31 mouse cellular contexts compared by ENCODE assay signal in the genomic region with DNA sequence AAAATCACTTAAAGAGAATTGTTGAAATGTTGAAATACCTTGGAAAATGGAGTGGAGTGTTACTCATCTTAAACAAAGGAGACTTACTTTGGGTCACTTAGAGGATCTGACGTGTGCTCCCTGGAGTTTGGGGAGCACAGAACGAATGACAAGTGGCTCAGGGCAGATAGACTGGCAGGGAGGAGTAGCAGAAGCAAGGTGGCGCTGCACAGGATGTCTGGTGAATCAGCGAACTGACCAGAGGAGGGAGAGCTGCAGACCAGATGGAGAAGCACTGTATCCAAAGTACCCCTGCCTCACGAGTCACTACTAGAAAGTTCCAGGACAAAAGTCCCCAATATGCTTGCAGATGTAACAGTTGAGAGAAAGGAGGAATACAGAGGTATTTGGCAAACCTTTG. TPM values are rescaled to one million over a fixed set of nuclear protein-coding genes. Genes with fewer than 3 reads are reported as not detected.
DNase-seq lines count a peak whose midpoint lies in the region; ATAC-seq and TF ChIP-seq lines count a peak whose summit lies in the region.
"Had no signal": no experiment of that assay in that cellular context is flagged by ENCODE, and none has a peak within 500 bp of the region (broad histone marks: within the 10 kb centered on the region; RNA-seq: fewer than 3 reads in every experiment).

No protein-coding gene starts in this region.

- no peak for TF ChIP-seq POLR2A in testis, adult 2 months (IDR thresholded peaks at IDR 0.05; ENCODE audit: control insufficient read depth, low read depth, low read length)

- no peak for ATAC-seq in intestine, postnatal 0 days
- no peak for ATAC-seq in intestine, embryonic 16.5 days
- no peak for ATAC-seq in liver, embryonic 14.5 days (ENCODE audit: insufficient read depth)
- ATAC-seq in liver, embryonic 11.5 days (replicated peaks; ENCODE audit: low FRiP score), result no peak
- ATAC-seq in forebrain, embryonic 13.5 days, result no peak
- ATAC-seq: forebrain, embryonic 16.5 days had no signal

- no peaks in the 10 kb centered on the region for H3K4me1 ChIP-seq in intestine, postnatal 0 days (replicated peaks; ENCODE audit: control insufficient read depth, insufficient read depth, low read length)
- H3K4me1 ChIP-seq in intestine, embryonic 16.5 days (ENCODE audit: control insufficient read depth, insufficient read depth, low read length), result no peaks in the 10 kb centered on the region
- no peaks in the 10 kb centered on the region for H3K4me1 ChIP-seq in liver, embryonic 14.5 days (replicated peaks; ENCODE audit: control insufficient read depth in 2 of 2, insufficient read depth in 2 of 2, low read length in 1 of 2)
- no peaks in the 10 kb centered on the region for H3K4me1 ChIP-seq in liver, embryonic 11.5 days (replicated peaks; ENCODE audit: control insufficient read depth, insufficient read depth, low read length)
- H3K4me1 ChIP-seq in testis, adult 2 months (ENCODE audit: control insufficient read depth, insufficient read depth, low read length), result no peaks in the 10 kb centered on the region
- H3K4me1 ChIP-seq in forebrain, embryonic 13.5 days, result no peaks in the 10 kb centered on the region
- H3K4me1 ChIP-seq: embryonic facial prominence, embryonic 13.5 days; forebrain, embryonic 10.5 days; hindbrain, embryonic 12.5 days; limb, embryonic 12.5 days; liver, embryonic 15.5 days had no signal

- no peak for DNase-seq in liver, embryonic 14.5 days (ENCODE audit: low read depth in 3 of 3, low spot score in 3 of 3)
- DNase-seq in liver, embryonic 11.5 days (ENCODE audit: low spot score), result no peak
- no peak for DNase-seq in testis, postnatal 10 days (ENCODE audit: low spot score)
- DNase-seq: adrenal gland, postnatal 14 days; cerebellum, adult 11-12 months; cerebellum, adult 9-11 months; gastrocnemius, adult 2 months; gastrocnemius, postnatal 36 days; heart, adult 18-20 months; heart, postnatal 36 days; kidney, adult 18-20 months; kidney, postnatal 10 days; lung, postnatal 10 days; midbrain, embryonic 14.5 days; right cerebral cortex, adult 18-20 months; thymus, postnatal 4 days had no signal

- TF ChIP-seq EP300 in liver, embryonic 14.5 days (IDR thresholded peaks at IDR 0.05; ENCODE audit: low read depth), result no peak

- H3K27me3 ChIP-seq in intestine, postnatal 0 days (replicated peaks; ENCODE audit: control insufficient read depth, insufficient read depth, low read length), result no peaks in the 10 kb centered on the region
- no peaks in the 10 kb centered on the region for H3K27me3 ChIP-seq in intestine, embryonic 16.5 days (replicated peaks; ENCODE audit: control insufficient read depth, insufficient read depth, low read length)
- no peaks in the 10 kb centered on the region for H3K27me3 ChIP-seq in liver, embryonic 14.5 days (ENCODE audit: control insufficient read depth, insufficient read depth, low read length)
- H3K27me3 ChIP-seq in liver, embryonic 11.5 days (replicated peaks; ENCODE audit: control insufficient read depth, insufficient read depth, low read length), result no peaks in the 10 kb centered on the region
- H3K27me3 ChIP-seq in testis, adult 2 months (ENCODE audit: control insufficient read depth, insufficient read depth, low read length), result no peaks in the 10 kb centered on the region
- H3K27me3 ChIP-seq in forebrain, embryonic 13.5 days, result peaks cover 7% of the 10 kb centered on the region; the same call in 1 of the 2 replicates
- H3K27me3 ChIP-seq: embryonic facial prominence, embryonic 13.5 days; hindbrain, embryonic 12.5 days; limb, embryonic 12.5 days had no signal

- no peak overlapping the region for H3K4me3 ChIP-seq in intestine, postnatal 0 days (ENCODE audit: low read depth, low read length)
- no peak overlapping the region for H3K4me3 ChIP-seq in intestine, embryonic 16.5 days (ENCODE audit: low read length)
- no peak overlapping the region for H3K4me3 ChIP-seq in liver, embryonic 14.5 days (ENCODE audit: insufficient read depth in 1 of 2, low read depth in 2 of 2, low read length in 2 of 2)
- H3K4me3 ChIP-seq in liver, embryonic 11.5 days (ENCODE audit: low read depth, low read length), result no peak overlapping the region
- H3K4me3 ChIP-seq in testis, adult 2 months (ENCODE audit: control insufficient read depth, low read depth, low read length), result no peak overlapping the region
- no peak overlapping the region for H3K4me3 ChIP-seq in forebrain, embryonic 13.5 days
- H3K4me3 ChIP-seq: embryonic facial prominence, embryonic 13.5 days; forebrain, embryonic 10.5 days; gastrocnemius, adult 2 months; hindbrain, embryonic 12.5 days; left cerebral cortex, adult 2 months; limb, embryonic 12.5 days; liver, embryonic 15.5 days had no signal

- H3K9ac ChIP-seq in intestine, postnatal 0 days (ENCODE audit: low read depth, low read length), result no peak overlapping the region
- no peak overlapping the region for H3K9ac ChIP-seq in intestine, embryonic 16.5 days (ENCODE audit: low read depth, low read length)
- no peak overlapping the region for H3K9ac ChIP-seq in liver, embryonic 14.5 days (replicated peaks)
- H3K9ac ChIP-seq in liver, embryonic 11.5 days (ENCODE audit: low read depth, low read length), result no peak overlapping the region
- H3K9ac ChIP-seq in forebrain, embryonic 13.5 days, result no peak overlapping the region
- H3K9ac ChIP-seq: embryonic facial prominence, embryonic 13.5 days; hindbrain, embryonic 12.5 days; limb, embryonic 12.5 days; liver, embryonic 15.5 days had no signal

- H3K27ac ChIP-seq in intestine, postnatal 0 days (ENCODE audit: low read depth, low read length), result no peak overlapping the region
- no peak overlapping the region for H3K27ac ChIP-seq in intestine, embryonic 16.5 days (ENCODE audit: low read length)
- no peak overlapping the region for H3K27ac ChIP-seq in liver, embryonic 14.5 days
- H3K27ac ChIP-seq in liver, embryonic 11.5 days (ENCODE audit: low read depth, low read length), result no peak overlapping the region
- no peak overlapping the region for H3K27ac ChIP-seq in testis, adult 2 months (ENCODE audit: control insufficient read depth, insufficient read depth, low read depth, low read length)
- H3K27ac ChIP-seq in forebrain, embryonic 13.5 days, result no peak overlapping the region
- H3K27ac ChIP-seq: embryonic facial prominence, embryonic 13.5 days; forebrain, embryonic 10.5 days; gastrocnemius, adult 2 months; hindbrain, embryonic 12.5 days; left cerebral cortex, adult 2 months; limb, embryonic 12.5 days; liver, embryonic 15.5 days; stomach, postnatal 0 days had no signal

- H3K9me3 ChIP-seq in intestine, postnatal 0 days (ENCODE audit: control insufficient read depth), result no peaks in the 10 kb centered on the region
- no peaks in the 10 kb centered on the region for H3K9me3 ChIP-seq in intestine, embryonic 16.5 days (ENCODE audit: control insufficient read depth, low read length)
- H3K9me3 ChIP-seq in liver, embryonic 14.5 days (ENCODE audit: control insufficient read depth, low read length), result no peaks in the 10 kb centered on the region
- H3K9me3 ChIP-seq in liver, embryonic 11.5 days (ENCODE audit: control insufficient read depth, low read length), result no peaks in the 10 kb centered on the region
- no peaks in the 10 kb centered on the region for H3K9me3 ChIP-seq in forebrain, embryonic 13.5 days (replicated peaks)
- H3K9me3 ChIP-seq: forebrain, embryonic 10.5 days; liver, embryonic 15.5 days had no signal

- TF ChIP-seq CTCF in intestine, postnatal 0 days (IDR thresholded peaks at IDR 0.05; ENCODE audit: low read depth), result peak; percentile 48
- TF ChIP-seq CTCF in liver, embryonic 14.5 days (IDR thresholded peaks at IDR 0.05; ENCODE audit: low read depth), result peak; percentile 56
- 0 out of 2 replicates have a peak, but pooled peaks have one; percentile 4 for TF ChIP-seq CTCF in testis, adult 2 months (IDR thresholded peaks at IDR 0.05; ENCODE audit: control insufficient read depth, insufficient read depth, insufficient replicate concordance, low read depth, low read length)

- H3K36me3 ChIP-seq in intestine, postnatal 0 days (ENCODE audit: control insufficient read depth, insufficient read depth), result no peaks in the 10 kb centered on the region
- no peaks in the 10 kb centered on the region for H3K36me3 ChIP-seq in intestine, embryonic 16.5 days (ENCODE audit: control insufficient read depth, insufficient read depth, low read length)
- no peaks in the 10 kb centered on the region for H3K36me3 ChIP-seq in liver, embryonic 14.5 days (replicated peaks; ENCODE audit: control insufficient read depth, insufficient read depth, low read depth)
- H3K36me3 ChIP-seq in liver, embryonic 11.5 days (ENCODE audit: control insufficient read depth, insufficient read depth, low read length), result no peaks in the 10 kb centered on the region
- no peaks in the 10 kb centered on the region for H3K36me3 ChIP-seq in testis, adult 2 months (ENCODE audit: control insufficient read depth, insufficient read depth, low read length)
- H3K36me3 ChIP-seq in forebrain, embryonic 13.5 days (ENCODE audit: poor library complexity, severe bottlenecking), result no peaks in the 10 kb centered on the region
- H3K36me3 ChIP-seq: embryonic facial prominence, embryonic 13.5 days; forebrain, embryonic 10.5 days; hindbrain, embryonic 12.5 days; limb, embryonic 12.5 days; liver, embryonic 15.5 days had no signal

- no peak overlapping the region for H3K4me2 ChIP-seq in intestine, postnatal 0 days (replicated peaks; ENCODE audit: low read depth)
- H3K4me2 ChIP-seq in intestine, embryonic 16.5 days (ENCODE audit: low read depth, low read length), result no peak overlapping the region
- no peak overlapping the region for H3K4me2 ChIP-seq in liver, embryonic 14.5 days (ENCODE audit: low read depth)
- H3K4me2 ChIP-seq in liver, embryonic 11.5 days, result no peak overlapping the region
- no peak overlapping the region for H3K4me2 ChIP-seq in forebrain, embryonic 13.5 days
- H3K4me2 ChIP-seq: embryonic facial prominence, embryonic 13.5 days; heart, embryonic 11.5 days; hindbrain, embryonic 12.5 days; limb, embryonic 12.5 days; liver, embryonic 15.5 days had no signal

- WGBS in intestine, postnatal 0 days, result 27% methylated on average over 5 of the region's 5 CpGs
- WGBS in intestine, embryonic 16.5 days, result 18% methylated on average over 5 of the region's 5 CpGs
- 12% methylated on average over 5 of the region's 5 CpGs for WGBS in liver, embryonic 14.5 days (ENCODE audit: insufficient replicate concordance)
- 22% methylated on average over 5 of the region's 5 CpGs for WGBS in liver, embryonic 11.5 days
- 26% methylated on average over 5 of the region's 5 CpGs for WGBS in forebrain, embryonic 13.5 days

RNA-seq across cellular contexts. Expression of a gene that starts 20.8 kb away (rescaled TPM):
- polyA plus RNA-seq in intestine, postnatal 0 days (2015; fragmentation: Nextera tagmentation; extraction: Ambion mirVana), result 0.21 TPM in 2 replicates
- 0.20 and 0.31 TPM in 2 replicates for polyA plus RNA-seq in intestine, embryonic 16.5 days (2015; fragmentation: Nextera tagmentation; extraction: Ambion mirVana)
- polyA plus RNA-seq in liver, embryonic 14.5 days (2012; rRNA removed), result 0.05 and 0.06 TPM in 2 replicates
- 0.08 TPM in 2 replicates for polyA plus RNA-seq in liver, embryonic 14.5 days (2014; fragmentation: Nextera tagmentation; extraction: Ambion mirVana)
- 0.29 and 0.30 TPM in 2 replicates for polyA plus RNA-seq in liver, embryonic 11.5 days (2014; fragmentation: Nextera tagmentation; extraction: Ambion mirVana)
- 0.06 TPM in 1 of 2 replicates, not detected in the other for polyA plus RNA-seq in testis, adult 2 months (2012; rRNA removed)
- 1.4 and 2.1 TPM in 2 replicates for polyA plus RNA-seq in forebrain, embryonic 13.5 days (2015; fragmentation: Nextera tagmentation; extraction: Ambion mirVana)
- polyA plus RNA-seq: heart, embryonic 16.5 days; limb, embryonic 12.5 days; thymus, postnatal 0 days had no signal

RNA-seq across cellular contexts. Expression of a gene that starts 24.8 kb away (rescaled TPM):
- polyA plus RNA-seq in intestine, postnatal 0 days (2015; fragmentation: Nextera tagmentation; extraction: Ambion mirVana), result 358 and 402 TPM in 2 replicates
- polyA plus RNA-seq in intestine, embryonic 16.5 days (2015; fragmentation: Nextera tagmentation; extraction: Ambion mirVana), result 256 and 335 TPM in 2 replicates
- polyA plus RNA-seq in liver, embryonic 14.5 days (2012; rRNA removed), result 20.5 and 24.5 TPM in 2 replicates
- 24.4 and 30.5 TPM in 2 replicates for polyA plus RNA-seq in liver, embryonic 14.5 days (2014; fragmentation: Nextera tagmentation; extraction: Ambion mirVana)
- 24.2 and 25.8 TPM in 2 replicates for polyA plus RNA-seq in liver, embryonic 11.5 days (2014; fragmentation: Nextera tagmentation; extraction: Ambion mirVana)
- polyA plus RNA-seq in testis, adult 2 months (2012; rRNA removed), result 336 and 353 TPM in 2 replicates
- polyA plus RNA-seq in forebrain, embryonic 13.5 days (2015; fragmentation: Nextera tagmentation; extraction: Ambion mirVana), result 3.7 and 4.4 TPM in 2 replicates

RNA-seq across cellular contexts. Expression of a gene that starts 57.0 kb away (rescaled TPM):
- polyA plus RNA-seq in intestine, postnatal 0 days (2015; fragmentation: Nextera tagmentation; extraction: Ambion mirVana), result 0.22 and 0.27 TPM in 2 replicates
- 0.38 and 0.70 TPM in 2 replicates for polyA plus RNA-seq in intestine, embryonic 16.5 days (2015; fragmentation: Nextera tagmentation; extraction: Ambion mirVana)
- polyA plus RNA-seq in liver, embryonic 14.5 days (2012; rRNA removed), result 72.6 and 74.7 TPM in 2 replicates
- 55.6 and 60.9 TPM in 2 replicates for polyA plus RNA-seq in liver, embryonic 14.5 days (2014; fragmentation: Nextera tagmentation; extraction: Ambion mirVana)
- polyA plus RNA-seq in liver, embryonic 11.5 days (2014; fragmentation: Nextera tagmentation; extraction: Ambion mirVana), result 42.7 and 47.6 TPM in 2 replicates
- polyA plus RNA-seq in testis, adult 2 months (2012; rRNA removed), result 0.90 and 1.3 TPM in 2 replicates
- polyA plus RNA-seq in forebrain, embryonic 13.5 days (2015; fragmentation: Nextera tagmentation; extraction: Ambion mirVana), result 0.81 and 0.88 TPM in 2 replicates

Comparison
In these comparisons a context has a peak if more than half of its experiments do, and no peak if none do; other contexts are left out.
1. CTCF ChIP-seq: peak in every context shown above with its lines; median percentile 56 in liver, embryonic 14.5 days; 48 in intestine, postnatal 0 days; 4 in testis, adult 2 months.
2. RNA of a gene that starts 57.0 kb away (polyA plus RNA-seq): 55.6 to 74.7 TPM in liver, embryonic 14.5 days and 42.7 to 47.6 TPM in liver, embryonic 11.5 days; 0.90 to 1.3 TPM in testis, adult 2 months, 0.81 to 0.88 TPM in forebrain, embryonic 13.5 days, 0.38 to 0.70 TPM in intestine, embryonic 16.5 days and 0.22 to 0.27 TPM in intestine, postnatal 0 days; every median in the first group is over 10 times any median in the second.